Mouse (Mus musculus) embryonic stem cell, embryonic (primary cell): ENCODE results near the gene Clta.

Experiments used
- CTCF ChIA-PET, 4 experiments: fragments of 300-600 bp in 2 of 4; fragments of 350-600 bp in 2 of 4; sonication (Branson Sonifier 250); formaldehyde crosslinking; loops; one replicate each; lab custom pipeline; 2022; ENCODE audit warnings: inconsistent platforms in 2 of 4; lab: Charles Lee
- POLR2A ChIA-PET, 4 experiments: fragments of 300-600 bp in 2 of 4; fragments of 350-600 bp in 2 of 4; sonication (Branson Sonifier 250); formaldehyde crosslinking; loops; one replicate each; lab custom pipeline; 2022; ENCODE audit warnings: antibody characterized with exemption in 4 of 4, inconsistent platforms in 1 of 4; lab: Charles Lee

The Clta gene

DNA sequence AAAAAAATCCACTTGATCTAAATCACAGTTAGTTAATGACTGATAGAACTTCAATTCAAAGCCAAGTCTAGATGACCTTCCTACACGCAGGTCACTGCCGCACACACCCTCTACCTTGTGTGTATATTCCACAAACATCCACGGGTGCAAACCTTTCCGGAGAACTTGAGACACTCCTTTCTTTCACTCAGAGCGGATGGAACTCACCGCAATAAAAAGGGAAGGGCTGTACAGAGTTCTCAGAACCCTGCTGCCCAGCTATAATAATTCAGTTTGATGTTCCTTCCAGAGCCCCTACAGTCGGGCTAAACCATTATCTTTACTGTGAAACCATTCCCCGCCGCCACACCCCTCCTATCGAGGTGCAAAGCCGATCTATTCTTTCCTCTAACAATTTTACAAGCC lies 67.5 kb downstream of the Clta start:
- CTCF ChIA-PET: interaction anchor here in 1 of 4 experiments (1.1 kb wide), 1 partner anchor 48 kb away, joined by 3 read pairs; no protein-coding TSS in a partner anchor
- POLR2A ChIA-PET: interaction anchor here in 3 of 4 experiments (0.5 to 2.6 kb wide), 11 partner anchors 9 to 197 kb away, joined by 3 to 13 read pairs (median 4); partner anchors contain the start of gene Gne (in 1 of the 3)

- CTCF ChIA-PET: interaction anchor here in 2 of 4 experiments (1.1 kb wide), 2 partner anchors 47 to 166 kb away, joined by 3 to 4 read pairs; no protein-coding TSS in a partner anchor
- POLR2A ChIA-PET: interaction anchor here in 3 of 4 experiments (0.5 to 2.6 kb wide), 15 partner anchors 10 to 127 kb away, joined by 3 to 13 read pairs (median 4); partner anchors contain the start of gene Gne (in 2 of the 3)
Observed at GRCm38 (mm10) chr4:44072146-44072872, 68.1 kb downstream of the Clta start.

GRCm38 (mm10) chr4:44072873-44073441 lies 68.7 kb downstream of the Clta start:
- CTCF ChIA-PET: interaction anchor here (0.6 to 1.1 kb wide), 6 partner anchors 40 to 167 kb away, joined by 3 to 4 read pairs (median 4); no protein-coding TSS in a partner anchor
- POLR2A ChIA-PET: interaction anchor here (0.5 to 2.6 kb wide), 15 partner anchors 10 to 127 kb away, joined by 3 to 13 read pairs (median 4); partner anchors contain the start of gene Gne (in 2 of the 4)

GRCm38 (mm10) chr4:44073799-44074198 lies 69.5 kb downstream of the Clta start:
- POLR2A ChIA-PET: interaction anchor here (0.6 to 2.6 kb wide), 12 partner anchors 8 to 1527 kb away, joined by 3 to 13 read pairs (median 4); partner anchors contain the start of gene Gne (in 2 of the 4)
- CTCF ChIA-PET: interaction anchor here in 2 of 4 experiments (0.6 to 1.0 kb wide), 3 partner anchors 39 to 167 kb away, joined by 4 read pairs; no protein-coding TSS in a partner anchor

GRCm38 (mm10) chr4:44074422-44074821 lies 70.2 kb downstream of the Clta start:
- ChIA-PET CTCF (interaction anchor here in 1 of 4 experiments (1.3 kb wide), 1 partner anchor 9 kb away, joined by 3 read pairs; no protein-coding TSS in a partner anchor), POLR2A (interaction anchor here in 2 of 4 experiments (0.7 to 1.0 kb wide), 3 partner anchors 9 to 96 kb away, joined by 3 to 4 read pairs (median 3); no protein-coding TSS in a partner anchor)

DNA sequence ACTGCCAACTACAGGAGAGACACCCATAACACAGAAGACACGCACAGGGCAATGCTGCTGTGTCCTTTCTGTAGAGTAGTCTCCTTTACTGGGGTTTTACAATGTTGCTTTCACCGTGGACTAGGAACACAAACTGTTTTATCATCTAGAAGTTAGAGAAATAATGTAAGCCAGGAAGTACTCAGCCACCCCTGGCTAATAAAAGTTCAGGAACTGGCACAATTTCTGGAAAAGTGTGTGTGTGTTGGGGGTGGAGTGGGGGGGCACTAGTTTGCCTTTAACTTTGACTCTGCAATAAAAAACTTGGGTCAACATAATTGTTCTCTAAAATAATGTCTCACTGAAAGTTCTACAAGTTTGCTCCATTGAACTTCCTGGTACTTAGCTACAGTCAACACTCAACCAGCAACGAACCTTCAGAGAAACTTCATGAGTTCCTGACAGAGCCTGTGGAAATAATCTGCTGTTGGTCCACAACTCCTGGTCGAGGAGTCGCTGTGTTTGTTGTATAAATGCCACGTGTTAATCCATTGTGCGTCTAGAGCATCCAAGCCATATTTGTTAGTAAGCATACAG lies 74.2 kb downstream of the Clta start:
- ChIA-PET CTCF (interaction anchor here in 1 of 4 experiments (0.6 kb wide), 1 partner anchor 541 kb away, joined by 4 read pairs; no protein-coding TSS in a partner anchor), POLR2A (interaction anchor here in 1 of 4 experiments (1.1 kb wide), 2 partner anchors 12 to 39 kb away, joined by 3 read pairs; no protein-coding TSS in a partner anchor)
